ENCODE assay signal across 8 mouse cellular contexts in genomic region chr10:42275401-42275870, GRCm38 (mm10). TPM values are rescaled to one million over a fixed set of nuclear protein-coding genes. Genes with fewer than 3 reads are reported as not detected.
DNase-seq lines count a peak whose midpoint lies in the region; ATAC-seq and TF ChIP-seq lines count a peak whose summit lies in the region.

No protein-coding gene starts in this region.

- peak overlapping the region; percentile 75 for H3K9ac ChIP-seq in embryonic facial prominence, embryonic 11.5 days (replicated peaks; ENCODE audit: low read length)
- peak overlapping the region; percentile 88 for H3K9ac ChIP-seq in lung, postnatal 0 days (replicated peaks; ENCODE audit: low read depth)

- no peak for TF ChIP-seq EP300 in lung, postnatal 0 days (IDR thresholded peaks at IDR 0.05)

- H3K36me3 ChIP-seq in embryonic facial prominence, embryonic 11.5 days (replicated peaks; ENCODE audit: control insufficient read depth, insufficient read depth, low read depth, low read length) = no peaks in the 10 kb centered on the region
- H3K36me3 ChIP-seq in lung, postnatal 0 days (ENCODE audit: insufficient read depth, low read length) = no peaks in the 10 kb centered on the region

- intact Hi-C loops in heart, postnatal 14 days (cut with DNase I) = loop anchor here (2.0 to 5.0 kb wide), 7 partner anchors 25 to 388 kb away; no protein-coding TSS in a partner anchor

- WGBS in embryonic facial prominence, embryonic 11.5 days = under 1% methylated on average over 41 of the region's 54 CpGs
- WGBS in lung, postnatal 0 days = 5% methylated on average over 23 of the region's 54 CpGs

- H3K27ac ChIP-seq in embryonic facial prominence, embryonic 11.5 days (replicated peaks; ENCODE audit: low read depth, low read length) = peak overlapping the region; percentile 85
- H3K27ac ChIP-seq in lung, postnatal 0 days (ENCODE audit: low read length) = peak overlapping the region; percentile 96

- no peaks in the 10 kb centered on the region for H3K9me3 ChIP-seq in embryonic facial prominence, embryonic 11.5 days (replicated peaks; ENCODE audit: control insufficient read depth, low read length)
- no peaks in the 10 kb centered on the region for H3K9me3 ChIP-seq in lung, postnatal 0 days (ENCODE audit: low read length)

- no peak for ATAC-seq in embryonic facial prominence, embryonic 11.5 days (replicated peaks; ENCODE audit: insufficient number of reproducible peaks, low FRiP score, low TSS enrichment, low read depth)
- no peak for ATAC-seq in lung, postnatal 0 days

- H3K27me3 ChIP-seq in embryonic facial prominence, embryonic 11.5 days (ENCODE audit: control insufficient read depth, insufficient read depth, low read length) = peaks cover 3% of the 10 kb centered on the region; the same call in 1 of the 2 replicates
- no peaks in the 10 kb centered on the region for H3K27me3 ChIP-seq in lung, postnatal 0 days (replicated peaks; ENCODE audit: insufficient read depth, low read length)

- peaks cover 3% of the 10 kb centered on the region; the same call in 1 of the 2 replicates for H3K4me1 ChIP-seq in embryonic facial prominence, embryonic 11.5 days (ENCODE audit: control insufficient read depth, insufficient read depth, low read length)
- peaks cover 25% of the 10 kb centered on the region for H3K4me1 ChIP-seq in lung, postnatal 0 days (ENCODE audit: insufficient read depth, low read depth, low read length)

- H3K4me2 ChIP-seq in embryonic facial prominence, embryonic 11.5 days (ENCODE audit: low read depth, low read length) = peak overlapping the region; percentile 97
- peak overlapping the region; percentile 98 for H3K4me2 ChIP-seq in lung, postnatal 0 days (replicated peaks; ENCODE audit: low read depth, low read length)

- TF ChIP-seq CTCF in lung, postnatal 0 days (IDR thresholded peaks at IDR 0.05) = no peak

- peak overlapping the region; percentile 83 for H3K4me3 ChIP-seq in embryonic facial prominence, embryonic 11.5 days (ENCODE audit: low read depth, low read length)
- peak overlapping the region; percentile 85 for H3K4me3 ChIP-seq in lung, postnatal 0 days (ENCODE audit: low read depth, low read length)

- DNase-seq in 3T3-L1 (ENCODE audit: low read depth, low spot score) = peak; percentile 41
- DNase-seq in Muller cell, postnatal 12 days (ENCODE audit: inconsistent ontology term) = peak; percentile 77
- peak; percentile 58 for DNase-seq in embryonic facial prominence, embryonic 11.5 days (ENCODE audit: low spot score)
- DNase-seq in heart, postnatal 14 days = peak; percentile 66 to 67
- DNase-seq in layer of hippocampus, adult 8-10 months (ENCODE audit: low spot score in 2 of 2) = peak; percentile 22 to 27
- peak; percentile 70 for DNase-seq in lung, postnatal 0 days (ENCODE audit: low spot score)
- DNase-seq in right cerebral cortex, postnatal 14 days = peak; percentile 48
- no peak for DNase-seq in retina, embryonic 14.5 days (ENCODE audit: low spot score)

RNA-seq across cellular contexts. Expression of gene Foxo3, which starts 1.1 kb away (rescaled TPM):
- 5.0 and 5.4 TPM in 2 replicates for polyA plus RNA-seq in embryonic facial prominence, embryonic 11.5 days (2014; fragmentation: Nextera tagmentation; extraction: Ambion mirVana)
- 10 to 100 TPM; 78.4 to 83.4 TPM for total RNA-seq in heart, postnatal 14 days (2021)
- total RNA-seq in layer of hippocampus, adult 8-10 months (2022) = 10 to 100 TPM; 43.3 to 53.4 (median 48.2) TPM
- polyA plus RNA-seq in lung, postnatal 0 days (2015; fragmentation: Nextera tagmentation; extraction: Ambion mirVana) = 15.2 and 22.9 TPM in 2 replicates
